Mouse (Mus musculus) intestine, embryonic 14.5 days (tissue): ENCODE results near the gene Mettl7a2. TPM values are rescaled to one million over a fixed set of nuclear protein-coding genes. Genes with fewer than 3 reads are reported as not detected.
"Not testable (repeated sequence)": the region's sequence is repeated elsewhere in the genome, so short reads cannot be mapped to it uniquely, and the experiment has no call there.

Experiments used
- ATAC-seq: fragments of 200-750 bp; cut with Nextera tagmentation; replicated peaks from 2 replicates; pipeline ENCODE4 v1.8.0; 2017; ENCODE audit warnings: low read depth, moderate number of reproducible peaks, moderate TSS enrichment, moderate library complexity; ENCODE audit not compliant: low FRiP score, low TSS enrichment
- DNase-seq: peaks from one replicate; pipeline ENCODE4 v3.0.0-alpha.2; 2018; ENCODE audit warnings: low spot score
- H3K27ac ChIP-seq: fragments of 300-500 bp; sonication (generic); 2 replicates; pipeline ENCODE4 v1.5.1; 2014; ENCODE audit warnings: low read depth, mild to moderate bottlenecking, control low read depth
- H3K27me3 ChIP-seq: fragments of 300-500 bp; sonication (generic); replicated peaks from 2 replicates; pipeline ENCODE4 v1.6.1; 2014; ENCODE audit warnings: low read length, control low read depth; ENCODE audit not compliant: control insufficient read depth, insufficient read depth
- H3K36me3 ChIP-seq: fragments of 300-500 bp; sonication (generic); 2 replicates; pipeline ENCODE4 v1.6.1; 2014; ENCODE audit warnings: low read length, control low read depth; ENCODE audit not compliant: control insufficient read depth, insufficient read depth
- H3K4me1 ChIP-seq: fragments of 300-500 bp; sonication (generic); replicated peaks from 2 replicates; pipeline ENCODE4 v1.6.1; 2014; ENCODE audit warnings: low read length, control low read depth, mixed read lengths; ENCODE audit not compliant: control insufficient read depth, insufficient read depth
- H3K4me2 ChIP-seq: fragments of 300-500 bp; sonication (generic); 2 replicates; pipeline ENCODE4 v1.6.1; 2014; ENCODE audit warnings: low read length
- H3K4me3 ChIP-seq: fragments of 300-500 bp; sonication (generic); 2 replicates; pipeline ENCODE4 v1.5.1; 2014; ENCODE audit warnings: low read depth, low read length, control low read depth, mixed read lengths
- H3K9ac ChIP-seq: fragments of 300-500 bp; sonication (generic); 2 replicates; pipeline ENCODE4 v1.6.1; 2014; ENCODE audit warnings: mild to moderate bottlenecking, low read length
- H3K9me3 ChIP-seq: fragments of 300-500 bp; sonication (generic); 2 replicates; pipeline ENCODE4 v1.6.1; 2016; ENCODE audit warnings: low read length, control low read depth; ENCODE audit not compliant: control insufficient read depth
- WGBS: fragments of 180-500 bp; shearing (Covaris S2); extraction: QIAGEN DNeasy Blood & Tissue Kit; methylation state at CpG from one replicate; pipeline ENCODE4 v1.1.7; 2014; 5-methylcytosine and 5-hydroxymethylcytosine counted together
- polyA plus RNA-seq: library from polyadenylated mRNA; unstranded; fragments of >200 nt; fragmentation: Nextera tagmentation; extraction: Ambion mirVana; gene quantifications from 2 replicates; pipeline ENCODE4 v1.2.1, GENCODE M21; 2014

Mettl7a2 gene
- polyA plus RNA-seq, 1 experiment from 2014 or later = not detected

DNA sequence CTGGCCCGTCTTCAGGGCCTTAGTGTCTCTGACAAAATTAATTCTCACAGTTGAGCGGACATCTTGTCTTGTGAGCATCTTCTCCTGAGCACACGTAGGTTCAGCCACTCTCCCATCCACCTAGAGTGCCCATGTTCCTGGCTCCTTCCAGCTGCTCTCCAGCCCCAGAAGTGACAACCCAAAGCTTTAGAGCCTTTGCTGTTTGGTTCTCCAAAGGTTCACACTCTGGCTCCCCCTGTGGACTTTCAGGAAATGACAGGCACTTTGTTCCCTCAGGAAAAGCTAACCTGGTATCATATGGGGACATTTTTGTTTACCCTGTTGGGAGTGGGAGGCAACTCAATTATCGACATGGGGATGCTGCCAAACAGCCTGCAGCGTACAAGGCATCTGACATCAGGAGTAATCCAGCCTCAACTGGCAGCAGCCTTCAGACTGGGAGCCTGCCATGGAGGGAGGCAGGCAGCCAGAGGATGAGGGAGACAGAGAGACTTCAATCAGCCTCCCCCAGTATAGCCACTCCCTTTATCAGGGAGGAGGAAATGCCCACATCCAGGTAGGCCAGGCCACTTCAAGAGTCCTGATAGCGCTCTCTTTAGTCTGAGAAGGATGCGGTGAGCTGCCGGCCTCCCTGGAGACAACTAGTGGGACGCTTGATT lies 25.0 kb downstream of the Mettl7a2 start:
- ATAC-seq, H3K4me2 ChIP-seq, DNase-seq, H3K4me1 ChIP-seq, H3K27me3 ChIP-seq, H3K36me3 ChIP-seq, H3K9ac ChIP-seq, H3K27ac ChIP-seq, H3K9me3 ChIP-seq, H3K4me3 ChIP-seq: not testable (repeated sequence)
- WGBS = 28% methylated on average over 3 of the region's 9 CpGs

DNA sequence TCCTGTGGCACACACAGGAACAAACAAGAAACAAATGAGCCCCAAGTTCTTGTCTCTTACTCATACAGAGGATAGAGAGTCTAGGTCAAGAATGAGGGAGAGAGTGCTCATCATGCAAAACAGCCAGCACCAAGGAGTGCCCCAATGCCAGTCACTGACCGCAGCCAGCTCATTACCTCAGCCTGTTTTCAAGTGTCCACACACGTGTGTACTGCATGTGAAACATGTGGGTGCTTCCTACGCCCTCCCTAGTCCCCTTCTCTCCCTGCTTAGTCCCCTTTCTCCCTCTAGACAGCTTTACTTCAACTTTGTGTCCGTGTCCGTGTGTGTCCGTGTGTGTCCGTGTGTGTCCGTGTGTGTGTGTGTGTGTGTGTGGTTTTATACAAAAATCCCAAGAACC lies 26.7 kb downstream of the Mettl7a2 start:
- 88% methylated on average over 8 of the region's 8 CpGs for WGBS
- Histone ChIP-seq H3K9me3 (no peaks in the 10 kb centered on the region), H3K4me3 (no peak overlapping the region), H3K4me2 (no peak overlapping the region), H3K27ac (no peak overlapping the region), H3K4me1 (no peaks in the 10 kb centered on the region), H3K27me3 (no peaks in the 10 kb centered on the region), H3K9ac (no peak overlapping the region), H3K36me3 (no peaks in the 10 kb centered on the region)
- ATAC-seq (no peak), DNase-seq (no peak)

DNA sequence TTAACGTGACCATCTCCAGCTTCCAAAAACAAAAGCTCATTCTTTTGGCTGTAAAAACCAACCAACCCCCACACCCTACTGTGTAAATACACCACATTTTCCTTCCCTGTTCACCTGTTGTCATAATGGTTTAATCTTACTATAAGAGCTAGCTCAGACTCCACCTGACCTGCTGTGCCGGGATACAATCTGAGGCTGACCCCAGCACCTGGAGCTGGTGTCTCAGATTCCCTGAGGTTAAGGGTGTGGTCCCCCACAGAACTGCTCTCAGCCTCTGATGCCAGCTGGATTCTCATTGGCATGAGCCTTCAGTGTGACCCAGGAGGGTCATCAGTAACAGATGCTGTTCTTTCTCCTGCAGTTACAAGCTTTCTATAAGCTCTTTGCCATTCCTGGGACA lies 27.1 kb downstream of the Mettl7a2 start:
- no peaks in the 10 kb centered on the region for H3K27me3 ChIP-seq
- H3K4me3 ChIP-seq = no peak overlapping the region
- no peak overlapping the region for H3K4me2 ChIP-seq
- no peaks in the 10 kb centered on the region for H3K36me3 ChIP-seq
- no peaks in the 10 kb centered on the region for H3K9me3 ChIP-seq
- H3K4me1 ChIP-seq = no peaks in the 10 kb centered on the region
- ATAC-seq (no peak), DNase-seq (no peak)
- 74% methylated on average over 2 of the region's 2 CpGs for WGBS
- H3K27ac ChIP-seq = no peak overlapping the region
- H3K9ac ChIP-seq = no peak overlapping the region

DNA sequence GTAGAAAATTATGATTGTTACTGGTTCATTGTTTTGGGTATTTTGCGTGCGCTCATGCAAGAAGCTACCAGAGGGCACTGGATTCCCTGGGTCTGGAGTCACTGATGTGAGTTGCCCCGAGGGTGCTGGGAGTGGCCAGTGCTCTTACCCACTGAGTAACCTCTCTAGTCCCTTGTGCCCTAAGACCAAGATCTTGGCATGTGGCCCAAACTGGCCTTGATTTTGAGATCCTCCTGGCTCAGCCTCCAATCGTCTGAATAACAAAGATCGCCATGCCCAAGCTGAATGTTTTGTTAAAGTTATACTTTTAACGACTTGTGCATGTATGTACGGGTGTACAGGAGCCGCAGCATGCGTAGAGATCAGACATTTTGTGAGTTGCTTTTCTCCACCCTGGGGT lies 32.7 kb downstream of the Mettl7a2 start:
- 91% methylated on average over 9 of the region's 9 CpGs for WGBS
- Histone ChIP-seq H3K4me2 (no peak overlapping the region), H3K27me3 (no peaks in the 10 kb centered on the region), H3K4me3 (no peak overlapping the region), H3K9ac (no peak overlapping the region), H3K9me3 (no peaks in the 10 kb centered on the region), H3K4me1 (no peaks in the 10 kb centered on the region), H3K27ac (no peak overlapping the region), H3K36me3 (no peaks in the 10 kb centered on the region)
- ATAC-seq = no peak
- DNase-seq = no peak

DNA sequence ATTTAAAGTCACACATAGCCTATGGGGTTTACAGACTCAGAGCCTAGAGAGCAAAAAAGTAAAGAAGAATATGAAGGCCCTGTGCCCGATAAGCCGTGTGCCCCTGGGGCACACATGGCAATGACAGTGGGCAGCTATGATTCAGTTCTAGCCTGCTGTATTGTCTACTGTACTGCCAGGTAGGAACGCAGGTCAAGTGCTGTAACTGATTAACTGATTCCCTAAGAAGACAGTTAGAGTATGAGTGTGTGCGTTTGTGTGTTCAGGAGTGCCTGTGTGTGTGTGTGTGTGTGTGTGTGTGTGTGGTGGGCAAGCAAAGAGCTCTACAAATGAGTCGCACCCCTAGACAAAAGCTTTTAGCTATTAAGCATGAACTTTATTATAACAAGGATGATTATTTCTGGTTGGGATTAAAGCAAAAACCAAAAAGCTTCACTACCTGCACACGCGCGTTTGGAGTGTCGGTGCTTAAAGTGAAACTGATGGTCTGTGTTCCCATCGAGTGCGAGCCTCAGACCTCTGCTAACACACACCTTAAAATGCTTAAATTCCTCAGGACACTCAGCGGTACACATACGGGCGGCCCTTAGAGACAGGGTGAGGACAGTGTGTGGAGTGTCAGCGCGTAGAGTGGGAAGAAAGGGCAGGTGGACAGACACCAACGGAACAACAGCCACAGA lies 34.7 kb downstream of the Mettl7a2 start:
- ATAC-seq (no peak), DNase-seq (no peak)
- H3K27me3 ChIP-seq = no peaks in the 10 kb centered on the region
- H3K4me2 ChIP-seq = no peak overlapping the region
- no peaks in the 10 kb centered on the region for H3K4me1 ChIP-seq
- no peak overlapping the region for H3K9ac ChIP-seq
- WGBS = 89% methylated on average over 17 of the region's 17 CpGs
- H3K4me3 ChIP-seq = no peak overlapping the region
- no peak overlapping the region for H3K27ac ChIP-seq
- H3K36me3 ChIP-seq = no peaks in the 10 kb centered on the region
- H3K9me3 ChIP-seq = no peaks in the 10 kb centered on the region

DNA sequence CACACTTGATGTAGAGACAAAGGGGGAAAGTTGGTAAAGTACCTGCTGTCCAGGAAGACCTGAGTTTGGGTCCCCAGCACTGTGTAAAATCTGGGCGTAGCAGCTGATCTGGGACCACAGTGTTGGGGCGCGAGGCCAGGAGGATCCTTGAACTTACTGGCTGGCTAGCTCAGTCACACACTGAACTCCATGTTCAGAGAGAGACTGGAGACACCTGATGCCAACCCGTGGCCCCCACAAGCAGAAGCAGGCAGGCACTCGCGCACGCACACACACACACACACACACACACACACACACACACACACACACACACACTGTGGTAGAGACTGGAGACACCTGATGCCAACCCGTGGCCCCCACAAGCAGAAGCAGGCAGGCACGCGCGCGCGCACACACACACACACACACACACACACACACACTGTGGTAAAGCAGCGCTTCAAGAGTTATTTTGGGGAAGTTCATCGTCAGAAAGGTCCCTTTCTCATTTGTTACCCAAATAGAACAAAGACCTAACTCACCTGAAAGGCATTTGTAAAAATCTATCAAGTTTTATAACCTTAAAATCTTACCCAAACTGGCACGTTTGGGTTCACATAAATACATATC lies 35.3 kb downstream of the Mettl7a2 start:
- no peaks in the 10 kb centered on the region for H3K27me3 ChIP-seq
- DNase-seq (no peak), ATAC-seq (no peak)
- no peak overlapping the region for H3K9ac ChIP-seq
- H3K9me3 ChIP-seq = no peaks in the 10 kb centered on the region
- H3K36me3 ChIP-seq = peaks cover 2% of the 10 kb centered on the region; the same call in 1 of the 2 replicates
- H3K4me3 ChIP-seq = no peak overlapping the region
- H3K4me2 ChIP-seq = no peak overlapping the region
- WGBS = 81% methylated on average over 16 of the region's 16 CpGs
- H3K4me1 ChIP-seq = no peaks in the 10 kb centered on the region
- no peak overlapping the region for H3K27ac ChIP-seq

DNA sequence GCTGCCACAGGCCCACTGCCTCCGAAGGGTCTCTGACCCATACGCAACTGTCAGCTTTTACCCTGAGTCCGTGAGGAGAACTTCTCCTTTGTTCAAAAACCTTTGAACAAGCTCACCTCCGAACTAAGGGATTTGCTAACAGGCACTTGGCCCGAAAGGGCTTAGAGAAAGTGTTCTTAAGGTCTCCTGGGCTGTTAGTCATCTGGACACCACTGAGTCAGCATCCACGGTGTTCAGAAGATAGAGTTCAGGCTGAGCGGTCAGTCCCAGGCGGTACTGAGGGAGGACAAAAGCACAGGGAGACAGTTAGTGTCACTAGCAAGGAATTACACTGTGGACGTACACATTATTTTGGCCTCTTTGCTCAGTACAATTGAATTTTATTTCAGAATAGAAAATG lies 35.9 kb downstream of the Mettl7a2 start:
- Histone ChIP-seq H3K27ac (no peak overlapping the region), H3K4me3 (no peak overlapping the region), H3K36me3 (peaks cover 8% of the 10 kb centered on the region), H3K4me1 (no peaks in the 10 kb centered on the region), H3K4me2 (no peak overlapping the region), H3K27me3 (no peaks in the 10 kb centered on the region), H3K9ac (no peak overlapping the region), H3K9me3 (no peaks in the 10 kb centered on the region)
- DNase-seq (no peak), ATAC-seq (no peak)
- WGBS = 73% methylated on average over 9 of the region's 9 CpGs

DNA sequence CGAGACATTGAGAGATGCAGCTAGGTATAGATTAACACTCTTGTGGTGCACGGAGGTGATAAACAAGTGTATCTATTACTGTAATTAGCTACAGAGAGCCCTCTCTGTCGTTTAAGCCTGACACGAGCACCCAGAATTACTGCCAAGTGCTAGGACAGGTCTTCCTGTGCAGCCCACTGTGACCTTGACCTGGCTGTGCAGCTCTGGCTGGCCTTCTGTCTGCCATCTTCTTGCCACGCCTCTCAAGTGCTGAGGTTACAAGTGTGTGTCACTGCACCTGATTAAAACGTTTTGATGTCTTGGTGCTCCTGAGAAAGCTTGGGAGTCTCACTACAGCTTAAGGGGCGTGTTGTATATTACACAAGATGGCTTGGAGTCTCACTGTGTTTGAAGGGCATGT lies 38.1 kb downstream of the Mettl7a2 start:
- Histone ChIP-seq H3K9me3 (no peaks in the 10 kb centered on the region), H3K36me3 (peaks cover 29% of the 10 kb centered on the region), H3K27ac (no peak overlapping the region), H3K4me3 (no peak overlapping the region), H3K9ac (no peak overlapping the region), H3K4me1 (no peaks in the 10 kb centered on the region), H3K4me2 (no peak overlapping the region), H3K27me3 (no peaks in the 10 kb centered on the region)
- DNase-seq (no peak), ATAC-seq (no peak)
- WGBS = 69% methylated on average over 7 of the region's 7 CpGs

DNA sequence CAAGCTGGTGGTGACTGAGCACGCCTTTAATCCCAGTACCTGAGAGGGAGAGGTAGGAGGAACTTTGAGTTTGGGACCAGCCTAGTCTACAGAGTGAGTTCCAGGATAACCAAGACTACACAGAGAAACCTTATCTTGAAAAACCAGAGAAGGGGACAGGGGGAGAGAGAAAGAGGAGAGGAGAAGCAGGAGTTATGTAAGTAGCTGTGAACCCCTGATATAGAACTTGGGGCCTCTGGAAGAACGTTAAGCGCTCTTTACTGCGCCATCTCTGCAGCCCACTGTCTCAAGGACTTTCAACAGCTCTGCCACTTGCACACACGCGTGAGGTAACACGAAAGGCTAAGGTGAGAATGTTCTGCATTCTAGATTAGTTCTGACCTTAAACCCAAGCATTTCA lies 38.6 kb downstream of the Mettl7a2 start:
- Histone ChIP-seq H3K27me3 (no peaks in the 10 kb centered on the region), H3K4me3 (no peak overlapping the region), H3K9ac (no peak overlapping the region), H3K4me2 (no peak overlapping the region), H3K36me3 (peaks cover 34% of the 10 kb centered on the region), H3K4me1 (no peaks in the 10 kb centered on the region), H3K27ac (no peak overlapping the region), H3K9me3 (no peaks in the 10 kb centered on the region)
- ATAC-seq (no peak), DNase-seq (no peak)
- 94% methylated on average over 7 of the region's 7 CpGs for WGBS
